Mouse (Mus musculus): ENCODE measurements around the gene Stra6.

The Stra6 gene

GRCm38 (mm10) chr9:58133893-58134884 is 70.6 kb downstream of the Stra6 start:
- DNase-seq (ENCODE audit: low spot score): no peak

GRCm38 (mm10) chr9:58134906-58135305 is 71.3 kb downstream of the Stra6 start:
- no peak for DNase-seq (ENCODE audit: low spot score)

- DNase-seq (ENCODE audit: low spot score): no peak
Observed at GRCm38 (mm10) chr9:58135921-58136321, 72.3 kb downstream of the Stra6 start.

GRCm38 (mm10) chr9:58139947-58140346 is 76.4 kb downstream of the Stra6 start:
- DNase-seq (ENCODE audit: low spot score): no peak

- DNase-seq (ENCODE audit: low spot score): no peak
Observed at GRCm38 (mm10) chr9:58143419-58143818, 79.8 kb downstream of the Stra6 start.

- DNase-seq (ENCODE audit: low spot score): no peak
Observed at GRCm38 (mm10) chr9:58144664-58145063, 81.1 kb downstream of the Stra6 start.

GRCm38 (mm10) chr9:58145417-58145816 is 81.8 kb downstream of the Stra6 start:
- no peak for DNase-seq (ENCODE audit: low spot score)

- no peak for DNase-seq (ENCODE audit: low spot score)
Observed at GRCm38 (mm10) chr9:58148806-58149205, 85.2 kb downstream of the Stra6 start.

GRCm38 (mm10) chr9:58150733-58151361 is 87.3 kb downstream of the Stra6 start:
- DNase-seq (ENCODE audit: low spot score): no peak

GRCm38 (mm10) chr9:58153095-58153494 is 89.5 kb downstream of the Stra6 start:
- DNase-seq (ENCODE audit: low spot score): no peak

- no peak for DNase-seq (ENCODE audit: low spot score)
Observed at GRCm38 (mm10) chr9:58155366-58155765, 91.8 kb downstream of the Stra6 start.

- DNase-seq (ENCODE audit: low spot score): no peak
Observed at GRCm38 (mm10) chr9:58156819-58157560, 93.4 kb downstream of the Stra6 start.

GRCm38 (mm10) chr9:58157838-58158237 is 94.2 kb downstream of the Stra6 start:
- DNase-seq (ENCODE audit: low spot score): no peak

GRCm38 (mm10) chr9:58158541-58159311 is 95.1 kb downstream of the Stra6 start:
- DNase-seq (ENCODE audit: low spot score): no peak

GRCm38 (mm10) chr9:58159855-58160254 is 96.3 kb downstream of the Stra6 start:
- DNase-seq (ENCODE audit: low spot score): no peak

- no peak for DNase-seq (ENCODE audit: low spot score)
Observed at GRCm38 (mm10) chr9:58160315-58160714, 96.7 kb downstream of the Stra6 start.

GRCm38 (mm10) chr9:58162173-58162572 is 98.6 kb downstream of the Stra6 start:
- no peak for DNase-seq (ENCODE audit: low spot score)

- DNase-seq (ENCODE audit: low spot score): no peak
Observed at GRCm38 (mm10) chr9:58163146-58163545, 99.6 kb downstream of the Stra6 start.

GRCm38 (mm10) chr9:58165779-58166178 is 102.2 kb downstream of the Stra6 start:
- no peak for DNase-seq (ENCODE audit: low spot score)

- DNase-seq (ENCODE audit: low spot score): no peak
Observed at GRCm38 (mm10) chr9:58168880-58169279, 105.3 kb downstream of the Stra6 start.

- no peak for DNase-seq (ENCODE audit: low spot score)
Observed at GRCm38 (mm10) chr9:58169426-58169825, 105.8 kb downstream of the Stra6 start.

GRCm38 (mm10) chr9:58172863-58173262 is 109.3 kb downstream of the Stra6 start:
- no peak for DNase-seq (ENCODE audit: low spot score)
